Mouse (Mus musculus) ovary, postnatal 36 days (tissue): ENCODE measurements at regions not wholly inside any gene's neighbourhood (a gene's known extent, or its start where the extent isn't known, plus 50 kb on each side); places are given as distances from the start of the nearest gene placed in this dataset.

Experiments
- DNase-seq: peaks from one replicate; pipeline ENCODE4 v3.0.0; 2022; ENCODE audit warnings: low spot score, mixed read lengths

GRCm38 (mm10) chr7:36095258-36096130 is 292.7 kb upstream of the Zfp507 start:
- no peak for DNase-seq

DNA sequence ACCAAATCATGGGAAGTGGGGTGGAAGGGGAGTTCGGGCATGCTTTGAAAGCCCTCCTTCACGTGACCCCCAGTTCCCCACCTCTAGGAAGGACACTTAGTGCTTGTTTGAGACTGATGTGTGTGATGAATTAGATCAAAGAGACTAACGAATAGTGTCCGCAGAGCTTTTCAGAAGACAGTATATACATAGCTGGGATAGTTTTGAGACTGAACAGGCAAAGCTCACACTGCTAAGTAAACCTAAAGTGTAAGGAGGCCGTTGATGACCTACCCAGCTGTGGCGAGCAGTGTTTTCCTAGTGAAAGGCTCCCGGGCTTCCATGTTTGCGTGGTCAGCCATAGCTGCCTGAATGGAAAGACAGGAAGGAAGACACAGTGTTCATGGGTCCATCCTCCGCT is 288.3 kb upstream of the Zfp507 start:
- no peak for DNase-seq

DNA sequence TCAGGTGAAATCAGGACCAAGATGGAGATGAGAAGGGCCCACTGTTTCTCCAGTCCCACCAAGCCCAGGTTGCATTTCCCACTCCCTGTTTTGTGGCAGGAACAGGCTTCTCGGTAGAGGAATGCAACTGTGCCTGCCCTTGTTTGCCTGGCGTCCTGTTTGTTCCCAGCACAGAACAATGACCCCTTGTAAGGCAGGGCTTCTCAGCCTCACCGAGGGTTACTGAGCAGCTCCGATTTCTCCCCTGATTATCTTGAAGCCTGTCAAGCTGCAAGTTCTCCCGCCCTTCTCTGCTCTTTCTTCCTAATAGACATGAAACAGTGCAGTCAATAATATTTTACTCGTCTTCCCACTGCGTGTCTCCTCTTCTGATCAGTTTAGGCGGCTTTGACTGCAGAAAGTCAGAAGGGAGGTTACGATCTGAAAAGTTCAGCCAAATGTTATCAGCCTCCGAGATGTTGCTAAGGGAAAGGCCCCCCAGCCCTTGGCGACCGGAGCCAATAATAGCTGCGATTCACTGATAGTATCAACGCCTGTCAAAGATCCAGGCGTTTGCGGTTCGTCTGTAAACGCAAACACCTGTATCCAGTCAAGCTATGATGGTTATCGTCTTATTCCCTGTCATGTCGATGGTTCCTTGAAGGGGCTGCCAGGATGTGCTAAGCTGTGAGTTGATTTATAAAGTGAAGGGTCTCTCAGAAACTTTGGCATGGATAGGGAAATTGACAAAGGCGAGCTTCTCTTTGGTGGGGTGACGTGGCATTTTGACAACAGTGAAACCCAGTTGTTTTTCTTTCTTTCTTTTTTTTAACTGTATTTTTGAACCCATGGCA is 287.7 kb upstream of the Zfp507 start:
- DNase-seq, result no peak

GRCm38 (mm10) chr7:36087598-36087997 is 284.8 kb upstream of the Zfp507 start:
- no peak for DNase-seq

DNA sequence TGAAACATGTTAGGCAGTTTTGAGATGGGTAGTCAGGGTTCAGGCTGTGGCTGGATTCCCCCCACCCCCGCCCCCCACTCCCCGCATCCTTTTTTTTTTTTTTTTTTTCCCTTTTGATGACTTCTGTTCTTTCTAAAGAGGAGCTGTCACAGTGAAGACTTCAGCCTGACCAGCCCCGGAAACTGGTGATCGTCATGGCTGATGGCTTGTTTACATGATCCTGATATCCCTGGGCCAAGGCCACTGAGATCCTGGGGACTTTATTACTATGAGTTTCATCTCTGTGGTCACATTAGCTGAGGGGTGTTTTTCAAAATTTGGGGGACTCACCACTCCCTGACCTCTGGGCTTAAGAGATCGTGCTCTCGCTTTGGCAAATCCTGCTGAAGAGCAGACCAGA is 275.9 kb upstream of the Zfp507 start:
- no peak for DNase-seq

DNA sequence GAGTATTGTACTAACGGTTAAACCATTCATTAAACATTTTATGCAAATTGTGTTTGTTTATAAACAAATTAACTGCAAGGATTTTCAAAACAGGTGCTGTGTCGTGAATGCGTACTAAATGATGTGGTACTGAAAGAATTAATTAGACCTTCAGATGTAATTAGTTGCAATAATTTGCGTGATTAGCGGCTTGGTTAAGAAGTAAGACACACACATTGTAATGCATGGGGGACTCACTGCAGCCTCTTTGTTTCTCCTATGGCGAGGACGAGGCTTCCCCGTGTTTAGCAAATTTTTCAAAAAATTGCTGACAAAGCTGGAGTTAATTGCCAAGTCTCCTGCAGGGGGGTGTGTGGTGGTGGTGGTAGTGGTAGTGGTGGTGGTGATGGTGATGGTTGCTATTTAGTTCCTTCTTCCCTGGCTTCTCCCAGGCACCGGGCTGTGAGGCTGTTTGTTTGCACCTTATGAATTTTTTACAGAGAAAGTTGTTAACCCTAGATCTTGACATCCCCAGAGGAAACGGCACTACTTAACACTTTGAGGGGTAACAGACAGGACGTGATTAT is 275.4 kb upstream of the Zfp507 start:
- no peak for DNase-seq

- DNase-seq, result no peak
These were observed 274.5 kb upstream of the Zfp507 start for GRCm38 (mm10) chr7:36077271-36077670.

- no peak for DNase-seq
These were observed 273.2 kb upstream of the Zfp507 start for GRCm38 (mm10) chr7:36076021-36076441.

- DNase-seq, result peak; percentile 29
These were observed 269.0 kb upstream of the Zfp507 start for GRCm38 (mm10) chr7:36071774-36072173.

DNA sequence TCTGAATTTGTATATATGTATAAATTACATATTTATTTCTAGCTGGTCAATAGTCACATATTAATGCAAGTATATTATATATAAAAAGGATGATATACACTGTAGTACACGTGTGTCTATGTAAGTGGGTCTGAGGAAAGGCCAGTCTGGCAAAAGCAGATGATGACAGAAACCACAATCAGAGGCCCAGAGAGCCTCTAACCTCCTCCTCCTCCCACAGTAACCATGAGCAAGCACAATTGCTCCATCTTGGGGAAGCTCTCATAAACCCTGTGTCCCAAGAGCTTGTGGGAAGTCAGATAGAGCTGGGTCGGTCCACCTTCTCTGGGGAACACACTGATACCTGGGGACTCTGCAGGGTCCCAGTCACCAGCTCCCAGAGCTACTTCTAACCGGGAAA is 263.9 kb upstream of the Zfp507 start:
- DNase-seq, result no peak

DNA sequence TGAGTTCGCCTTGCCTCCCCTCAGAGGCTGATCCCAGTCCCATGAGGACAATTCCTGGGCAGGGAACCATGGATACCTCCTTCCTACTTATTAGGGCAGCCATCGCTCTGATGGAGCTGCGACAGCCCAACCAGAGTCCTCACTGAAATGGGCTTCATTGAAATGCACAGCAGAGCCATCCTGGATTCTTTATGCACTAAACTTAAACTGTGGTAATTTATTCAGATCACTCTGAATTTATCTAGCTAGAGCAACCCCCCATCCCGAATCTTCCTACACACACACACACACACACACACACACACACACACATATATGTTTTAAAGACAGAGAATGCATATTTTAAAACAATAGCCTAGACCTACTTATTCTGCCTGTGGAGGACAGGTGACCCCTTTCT is 258.9 kb upstream of the Zfp507 start:
- DNase-seq, result no peak

- no peak for DNase-seq
These were observed 257.6 kb upstream of the Zfp507 start for GRCm38 (mm10) chr7:36060426-36060825.

DNA sequence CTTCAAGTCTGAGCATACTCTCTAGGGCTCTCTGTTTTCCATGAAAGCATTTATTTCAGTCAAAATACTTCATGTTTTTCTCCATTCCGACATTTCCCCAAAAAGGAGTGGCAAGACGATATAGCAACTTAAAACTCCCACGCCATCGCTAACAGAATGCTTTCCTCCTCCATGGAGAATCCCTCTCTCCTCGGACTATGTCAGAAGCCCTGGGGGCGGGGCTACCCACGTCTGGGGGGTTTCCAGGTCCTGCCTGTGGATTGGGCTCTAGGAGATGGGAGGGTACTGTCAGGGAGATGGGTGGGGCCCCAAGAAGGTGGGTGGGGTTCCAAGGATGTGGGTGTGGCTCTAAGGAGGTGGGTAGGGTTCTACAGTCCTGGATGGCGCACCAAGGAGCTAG is 243.2 kb upstream of the Zfp507 start:
- DNase-seq, result no peak

- DNase-seq, result no peak
These were observed 229.1 kb upstream of the Zfp507 start for GRCm38 (mm10) chr7:36031881-36032280.

GRCm38 (mm10) chr7:36023015-36023414 is 220.2 kb upstream of the Zfp507 start:
- no peak for DNase-seq

- no peak for DNase-seq
These were observed 219.7 kb upstream of the Zfp507 start for GRCm38 (mm10) chr7:36022489-36022888.

DNA sequence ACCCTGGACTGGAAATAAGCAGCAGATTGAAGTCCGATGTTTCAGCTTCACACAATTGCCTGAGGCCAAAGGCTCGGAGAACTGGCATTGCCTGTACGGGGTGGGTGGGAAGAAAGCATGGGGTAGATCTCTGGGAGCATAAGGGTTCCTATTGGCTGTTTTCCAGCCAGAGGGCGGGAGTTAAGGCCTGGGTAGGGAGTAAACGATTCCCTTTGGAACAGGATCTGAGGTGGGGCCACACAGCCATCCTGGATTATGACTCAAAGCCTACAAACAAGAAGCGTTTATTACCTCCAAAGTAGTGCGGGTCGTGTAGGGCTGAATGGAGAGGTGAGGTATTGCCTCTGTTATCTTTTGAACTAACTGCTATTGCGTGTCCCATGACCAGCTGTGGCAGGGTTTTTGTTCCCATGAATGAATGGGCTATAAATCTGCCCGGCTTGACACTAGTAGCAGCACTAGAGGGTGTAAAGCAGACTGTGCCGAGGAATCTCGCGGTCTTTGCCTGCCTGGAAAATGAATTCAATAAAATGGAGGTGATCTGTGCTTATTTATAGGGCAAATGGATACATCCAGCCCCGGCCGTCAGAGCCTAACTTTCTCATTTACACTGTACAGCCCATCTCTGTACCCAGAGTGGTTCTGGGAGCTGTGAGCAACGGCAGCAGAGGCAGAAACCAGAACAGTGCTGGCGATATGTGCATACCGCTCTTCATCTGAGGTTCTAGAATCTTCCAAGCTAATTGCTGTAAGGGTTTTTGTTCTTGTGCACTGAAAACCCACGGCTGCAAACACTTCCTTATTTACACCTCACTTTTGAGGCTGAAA is 214.3 kb upstream of the Zfp507 start:
- DNase-seq, result no peak

- DNase-seq, result no peak
These were observed 193.8 kb upstream of the Zfp507 start for GRCm38 (mm10) chr7:35996609-35997008.

DNA sequence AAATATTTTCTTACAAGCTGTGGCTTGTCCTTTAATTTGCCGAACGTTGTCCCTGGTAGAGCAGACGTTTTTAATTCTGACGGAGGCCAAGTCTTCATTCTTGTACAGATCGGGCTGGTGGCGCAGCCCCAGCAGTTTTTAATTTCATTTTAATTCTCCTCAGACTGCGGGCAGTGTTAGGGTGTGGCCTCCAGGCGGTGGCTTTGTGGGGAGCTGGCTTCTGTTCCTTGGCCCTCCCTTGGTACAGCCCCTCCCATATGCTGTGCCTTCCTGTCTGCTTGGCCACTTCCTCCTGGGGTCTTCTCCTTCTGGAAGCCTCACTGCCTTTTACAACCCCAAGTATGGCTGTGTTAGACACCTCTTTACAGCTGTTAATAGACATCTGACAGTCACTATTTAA is 189.7 kb upstream of the Zfp507 start:
- no peak for DNase-seq

- DNase-seq, result no peak
These were observed 188.3 kb upstream of the Zfp507 start for GRCm38 (mm10) chr7:35991141-35991540.

GRCm38 (mm10) chr7:35989456-35989855 is 186.7 kb upstream of the Zfp507 start:
- peak; percentile 14 for DNase-seq
